Mouse (Mus musculus) heart, postnatal 0 days (tissue): Measurements from ENCODE around the gene Tomm20. TPM values are rescaled to one million over a fixed set of nuclear protein-coding genes. Genes with fewer than 3 reads are reported as not detected.
A peak's percentile ranks its signal among the peaks of the same experiment; 100 is the strongest.

Experiments used
- ATAC-seq: fragments of 200-750 bp; cut with Nextera tagmentation; 2 replicates; pipeline ENCODE4 v1.8.0; 2017; ENCODE audit warnings: low read depth, moderate number of reproducible peaks, moderate library complexity; ENCODE audit not compliant: insufficient read depth
- DNase-seq: peaks from one replicate; pipeline ENCODE4 v3.0.0-alpha.2; 2016; ENCODE audit warnings: low spot score
- H3K27ac ChIP-seq: fragments of 300-500 bp; sonication (generic); 2 replicates; pipeline ENCODE4 v1.5.1; 2014; ENCODE audit warnings: low read depth, mild to moderate bottlenecking
- H3K27me3 ChIP-seq: fragments of 300-500 bp; sonication (generic); 2 replicates; pipeline ENCODE4 v1.6.1; 2014; ENCODE audit warnings: low read length, mixed read lengths; ENCODE audit not compliant: control insufficient read depth, insufficient read depth
- H3K36me3 ChIP-seq: fragments of 300-500 bp; sonication (generic); replicated peaks from 2 replicates; pipeline ENCODE4 v1.6.1; 2014; ENCODE audit warnings: low read length, mixed read lengths; ENCODE audit not compliant: control insufficient read depth, insufficient read depth
- H3K4me1 ChIP-seq: fragments of 300-500 bp; sonication (generic); 2 replicates; pipeline ENCODE4 v1.6.1; 2014; ENCODE audit warnings: antibody characterized with exemption; ENCODE audit not compliant: control insufficient read depth, insufficient read depth
- H3K4me2 ChIP-seq: fragments of 300-500 bp; sonication (generic); 2 replicates; pipeline ENCODE4 v1.6.1; 2014; ENCODE audit warnings: low read depth, mild to moderate bottlenecking, low read length, moderate library complexity
- H3K4me3 ChIP-seq: fragments of 300-500 bp; sonication (generic); 2 replicates; pipeline ENCODE4 v1.5.1; 2014; ENCODE audit warnings: low read depth, low read length
- H3K9ac ChIP-seq: fragments of 300-500 bp; sonication (generic); replicated peaks from 2 replicates; pipeline ENCODE4 v1.6.1; 2014; ENCODE audit warnings: low read depth, low read length, mixed read lengths
- H3K9me3 ChIP-seq: fragments of 300-500 bp; sonication (generic); replicated peaks from 2 replicates; pipeline ENCODE4 v1.6.1; 2016; ENCODE audit warnings: low read length; ENCODE audit not compliant: control insufficient read depth
- CTCF ChIP-seq: IDR thresholded peaks from 2 replicates; pipeline ENCODE4 v1.5.1; 2016; ENCODE audit warnings: antibody characterized with exemption, control low read depth, low read depth
- EP300 ChIP-seq: IDR thresholded peaks from 2 replicates; pipeline ENCODE4 v1.6.1; 2016; ENCODE audit warnings: antibody characterized with exemption, low read depth
- WGBS: fragments of 180-500 bp; shearing (Covaris S2); extraction: QIAGEN DNeasy Blood & Tissue Kit; methylation state at CpG from one replicate; pipeline ENCODE4 v1.1.7; 2014; 5-methylcytosine and 5-hydroxymethylcytosine counted together
- polyA plus RNA-seq: library from polyadenylated mRNA; unstranded; fragments of >200 nt; fragmentation: Nextera tagmentation; extraction: Ambion mirVana; gene quantifications from 2 replicates; pipeline ENCODE4 v1.2.1, GENCODE M21; 2015
- total RNA-seq: library from RNA; depleted of rRNA; stranded (reverse); fragments of >200 nt; gene quantifications from 2 replicates; pipeline ENCODE4 v1.2.3, GENCODE M21; 2014; ENCODE audit warnings: low replicate concordance

Tomm20 gene
- total and polyA plus RNA-seq, 2 experiments from 2014 or later: 65.3 to 213 TPM

- peak within 1 kb of the TSS; percentile 73 for H3K4me2 ChIP-seq
- H3K9ac ChIP-seq: peak within 1 kb of the TSS; percentile 72
- DNase-seq (peak; percentile 94), ATAC-seq (peak; percentile 98)
- H3K9me3 ChIP-seq: no peaks in the 10 kb centered on the region
- peaks cover 9% of the 10 kb centered on the region for H3K4me1 ChIP-seq
- WGBS: 1% methylated on average over 47 of the region's 50 CpGs
- no peak; the same call in 1 of the 2 replicates for TF ChIP-seq CTCF
- 0 out of 2 replicates have a peak, but pooled peaks have one; percentile 34 for TF ChIP-seq EP300
- no peaks in the 10 kb centered on the region for H3K27me3 ChIP-seq
- peak within 1 kb of the TSS; percentile 41; the same call in 1 of the 2 replicates for H3K27ac ChIP-seq
- H3K36me3 ChIP-seq: peaks cover 32% of the 10 kb centered on the region
- peak within 1 kb of the TSS; percentile 84 for H3K4me3 ChIP-seq
These were observed 25.1 kb upstream of the Tomm20 start, which contains the start of gene Rbm34 for GRCm38 (mm10) chr8:126970579-126971313. Gene Rbm34, minus strand, starts transcription at chr8:126971071.

GRCm38 (mm10) chr8:126969546-126969945 is 23.9 kb upstream of the Tomm20 start:
- H3K27ac ChIP-seq: no peak overlapping the region
- ATAC-seq: no peak
- peaks cover 44% of the 10 kb centered on the region for H3K36me3 ChIP-seq
- WGBS: 72% methylated on average over 1 of the region's 1 CpGs
- H3K9ac ChIP-seq: no peak overlapping the region
- H3K4me3 ChIP-seq: no peak overlapping the region
- H3K9me3 ChIP-seq: no peaks in the 10 kb centered on the region
- no peak for TF ChIP-seq EP300
- no peak for TF ChIP-seq CTCF
- peaks cover 9% of the 10 kb centered on the region for H3K4me1 ChIP-seq
- no peak for DNase-seq
- H3K4me2 ChIP-seq: no peak overlapping the region
- no peaks in the 10 kb centered on the region for H3K27me3 ChIP-seq

- Histone ChIP-seq H3K4me3 (no peak overlapping the region), H3K27me3 (no peaks in the 10 kb centered on the region), H3K36me3 (peaks cover 48% of the 10 kb centered on the region), H3K4me1 (peaks cover 9% of the 10 kb centered on the region), H3K9ac (no peak overlapping the region), H3K4me2 (no peak overlapping the region), H3K27ac (no peak overlapping the region), H3K9me3 (no peaks in the 10 kb centered on the region)
- WGBS: 93% methylated on average over 6 of the region's 6 CpGs
- ATAC-seq (no peak), DNase-seq (no peak)
- TF ChIP-seq EP300: no peak
- no peak for TF ChIP-seq CTCF
These were observed 22.5 kb upstream of the Tomm20 start for GRCm38 (mm10) chr8:126968107-126968506.

GRCm38 (mm10) chr8:126965246-126965645 is 19.6 kb upstream of the Tomm20 start:
- Histone ChIP-seq H3K9me3 (no peaks in the 10 kb centered on the region), H3K4me1 (peaks cover 4% of the 10 kb centered on the region), H3K27ac (no peak overlapping the region), H3K9ac (no peak overlapping the region), H3K36me3 (peaks cover 64% of the 10 kb centered on the region), H3K27me3 (no peaks in the 10 kb centered on the region), H3K4me2 (no peak overlapping the region), H3K4me3 (no peak overlapping the region)
- 75% methylated on average over 6 of the region's 6 CpGs for WGBS
- DNase-seq (no peak), ATAC-seq (no peak)
- TF ChIP-seq CTCF (no peak), EP300 (no peak)

GRCm38 (mm10) chr8:126962871-126963270 is 17.2 kb upstream of the Tomm20 start:
- no peaks in the 10 kb centered on the region for H3K4me1 ChIP-seq
- H3K9me3 ChIP-seq: no peaks in the 10 kb centered on the region
- ATAC-seq (no peak), DNase-seq (no peak)
- WGBS: 94% methylated on average over 1 of the region's 1 CpGs
- H3K27ac ChIP-seq: no peak overlapping the region
- H3K27me3 ChIP-seq: no peaks in the 10 kb centered on the region
- no peak overlapping the region for H3K9ac ChIP-seq
- TF ChIP-seq EP300: no peak
- no peak overlapping the region for H3K4me3 ChIP-seq
- no peak overlapping the region for H3K4me2 ChIP-seq
- peaks cover 72% of the 10 kb centered on the region for H3K36me3 ChIP-seq
